Mouse (Mus musculus) heart, postnatal 0 days (tissue): ENCODE data around the gene Nkx3-2. TPM values are rescaled to one million over a fixed set of nuclear protein-coding genes. Genes with fewer than 3 reads are reported as not detected.

Source experiments
- ATAC-seq: fragments of 200-750 bp; cut with Nextera tagmentation; 2 replicates; pipeline ENCODE4 v1.8.0; 2017; ENCODE audit warnings: low read depth, moderate number of reproducible peaks, moderate library complexity; ENCODE audit not compliant: insufficient read depth
- DNase-seq: peaks from one replicate; pipeline ENCODE4 v3.0.0-alpha.2; 2016; ENCODE audit warnings: low spot score
- H3K27ac ChIP-seq: fragments of 300-500 bp; sonication (generic); 2 replicates; pipeline ENCODE4 v1.5.1; 2014; ENCODE audit warnings: low read depth, mild to moderate bottlenecking
- H3K27me3 ChIP-seq: fragments of 300-500 bp; sonication (generic); 2 replicates; pipeline ENCODE4 v1.6.1; 2014; ENCODE audit warnings: low read length, mixed read lengths; ENCODE audit not compliant: control insufficient read depth, insufficient read depth
- H3K36me3 ChIP-seq: fragments of 300-500 bp; sonication (generic); replicated peaks from 2 replicates; pipeline ENCODE4 v1.6.1; 2014; ENCODE audit warnings: low read length, mixed read lengths; ENCODE audit not compliant: control insufficient read depth, insufficient read depth
- H3K4me1 ChIP-seq: fragments of 300-500 bp; sonication (generic); 2 replicates; pipeline ENCODE4 v1.6.1; 2014; ENCODE audit warnings: antibody characterized with exemption; ENCODE audit not compliant: control insufficient read depth, insufficient read depth
- H3K4me2 ChIP-seq: fragments of 300-500 bp; sonication (generic); 2 replicates; pipeline ENCODE4 v1.6.1; 2014; ENCODE audit warnings: low read depth, mild to moderate bottlenecking, low read length, moderate library complexity
- H3K4me3 ChIP-seq: fragments of 300-500 bp; sonication (generic); 2 replicates; pipeline ENCODE4 v1.5.1; 2014; ENCODE audit warnings: low read depth, low read length
- H3K9ac ChIP-seq: fragments of 300-500 bp; sonication (generic); replicated peaks from 2 replicates; pipeline ENCODE4 v1.6.1; 2014; ENCODE audit warnings: low read depth, low read length, mixed read lengths
- H3K9me3 ChIP-seq: fragments of 300-500 bp; sonication (generic); replicated peaks from 2 replicates; pipeline ENCODE4 v1.6.1; 2016; ENCODE audit warnings: low read length; ENCODE audit not compliant: control insufficient read depth
- CTCF ChIP-seq: IDR thresholded peaks from 2 replicates; pipeline ENCODE4 v1.5.1; 2016; ENCODE audit warnings: antibody characterized with exemption, control low read depth, low read depth
- EP300 ChIP-seq: IDR thresholded peaks from 2 replicates; pipeline ENCODE4 v1.6.1; 2016; ENCODE audit warnings: antibody characterized with exemption, low read depth
- whole genome bisulfite sequencing: fragments of 180-500 bp; shearing (Covaris S2); extraction: QIAGEN DNeasy Blood & Tissue Kit; methylation state at CpG from one replicate; pipeline ENCODE4 v1.1.7; 2014; 5-methylcytosine and 5-hydroxymethylcytosine counted together
- polyA plus RNA-seq: library from polyadenylated mRNA; unstranded; fragments of >200 nt; fragmentation: Nextera tagmentation; extraction: Ambion mirVana; gene quantifications from 2 replicates; pipeline ENCODE4 v1.2.1, GENCODE M21; 2015
- total RNA-seq: library from RNA; depleted of rRNA; stranded (reverse); fragments of >200 nt; gene quantifications from 2 replicates; pipeline ENCODE4 v1.2.3, GENCODE M21; 2014; ENCODE audit warnings: low replicate concordance

Nkx3-2 gene
- total and polyA plus RNA-seq, 2 experiments from 2014 or later, result not detected

DNA sequence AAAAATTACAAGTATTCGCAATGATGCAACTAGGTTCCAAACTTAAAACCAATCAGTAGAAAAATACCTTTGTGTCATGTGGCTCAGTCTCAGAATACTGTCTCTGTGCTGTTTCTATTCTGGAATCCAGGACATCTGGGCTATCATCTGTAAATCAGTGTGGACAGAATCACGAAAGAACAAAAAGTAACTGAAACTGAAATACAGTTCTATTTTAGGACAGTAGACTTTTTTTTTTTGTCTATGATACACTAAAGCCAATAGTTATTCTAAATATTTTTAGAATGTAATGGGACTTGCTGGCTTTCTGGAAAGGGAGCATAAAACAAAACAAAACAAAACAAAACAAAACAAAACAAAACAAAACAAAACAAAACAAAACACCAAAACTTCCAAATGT, 40.8 kb upstream of the Nkx3-2 start:
- H3K27me3 ChIP-seq, result no peaks in the 10 kb centered on the region
- no peak overlapping the region for H3K4me2 ChIP-seq
- 82% methylated on average over 2 of the region's 2 CpGs for WGBS
- peaks cover 4% of the 10 kb centered on the region; the same call in 1 of the 2 replicates for H3K4me1 ChIP-seq
- TF ChIP-seq CTCF, result no peak
- no peak for TF ChIP-seq EP300
- H3K27ac ChIP-seq, result no peak overlapping the region
- H3K9me3 ChIP-seq, result no peaks in the 10 kb centered on the region
- H3K4me3 ChIP-seq, result no peak overlapping the region
- no peak overlapping the region for H3K9ac ChIP-seq
- peaks cover 41% of the 10 kb centered on the region for H3K36me3 ChIP-seq
- DNase-seq, result no peak
- no peak for ATAC-seq

- Histone ChIP-seq H3K9me3 (no peaks in the 10 kb centered on the region), H3K4me1 (peaks cover 4% of the 10 kb centered on the region; the same call in 1 of the 2 replicates), H3K4me2 (no peak overlapping the region), H3K27ac (no peak overlapping the region), H3K4me3 (no peak overlapping the region), H3K36me3 (peaks cover 45% of the 10 kb centered on the region), H3K27me3 (no peaks in the 10 kb centered on the region), H3K9ac (no peak overlapping the region)
- 84% methylated on average over 2 of the region's 2 CpGs for WGBS
- ATAC-seq, result no peak
- no peak for DNase-seq
- TF ChIP-seq CTCF, result no peak
- TF ChIP-seq EP300, result no peak
These were observed 40.3 kb upstream of the Nkx3-2 start for GRCm38 (mm10) chr5:41804643-41805042.

- Histone ChIP-seq H3K36me3 (peaks cover 55% of the 10 kb centered on the region), H3K9me3 (no peaks in the 10 kb centered on the region), H3K4me3 (no peak overlapping the region), H3K27me3 (no peaks in the 10 kb centered on the region), H3K9ac (no peak overlapping the region), H3K27ac (no peak overlapping the region), H3K4me1 (no peaks in the 10 kb centered on the region), H3K4me2 (no peak overlapping the region)
- 97% methylated on average over 2 of the region's 2 CpGs for WGBS
- ATAC-seq, result no peak
- TF ChIP-seq EP300 (no peak), CTCF (no peak)
- no peak for DNase-seq
These were observed 37.3 kb upstream of the Nkx3-2 start for GRCm38 (mm10) chr5:41801622-41802021.

- H3K4me3 ChIP-seq, result no peak overlapping the region
- peaks cover 71% of the 10 kb centered on the region for H3K36me3 ChIP-seq
- H3K4me1 ChIP-seq, result no peaks in the 10 kb centered on the region
- H3K9ac ChIP-seq, result no peak overlapping the region
- no peaks in the 10 kb centered on the region for H3K9me3 ChIP-seq
- no peak for DNase-seq
- no peak overlapping the region for H3K4me2 ChIP-seq
- TF ChIP-seq EP300, result no peak
- TF ChIP-seq CTCF, result no peak
- H3K27me3 ChIP-seq, result no peaks in the 10 kb centered on the region
- ATAC-seq, result no peak
- H3K27ac ChIP-seq, result no peak overlapping the region
These were observed 30.1 kb upstream of the Nkx3-2 start for GRCm38 (mm10) chr5:41794434-41794833.

DNA sequence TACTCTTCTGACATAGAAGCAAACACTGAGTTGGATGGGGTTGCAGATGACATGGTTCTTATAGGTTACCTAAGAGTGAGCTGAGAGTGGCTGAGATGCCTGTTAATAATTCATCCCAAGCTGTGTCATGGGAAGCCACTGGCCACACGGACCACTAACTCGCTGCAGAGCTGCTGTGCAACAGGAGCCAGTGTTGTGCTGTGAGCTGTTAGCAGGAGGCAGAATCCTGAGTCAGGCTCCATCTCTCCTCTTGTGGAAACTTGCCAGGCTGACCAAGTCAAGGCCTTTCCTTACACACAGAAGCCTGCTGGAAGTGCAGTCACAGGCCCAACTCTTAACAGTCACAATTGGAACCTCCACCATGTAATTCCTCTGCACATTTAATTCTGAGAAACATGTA, 26.2 kb upstream of the Nkx3-2 start:
- no peak overlapping the region for H3K4me2 ChIP-seq
- H3K27me3 ChIP-seq, result no peaks in the 10 kb centered on the region
- no peak overlapping the region for H3K9ac ChIP-seq
- no peaks in the 10 kb centered on the region for H3K4me1 ChIP-seq
- WGBS, result 88% methylated on average over 2 of the region's 2 CpGs
- TF ChIP-seq CTCF (no peak), EP300 (no peak)
- H3K4me3 ChIP-seq, result no peak overlapping the region
- no peak for ATAC-seq
- DNase-seq, result no peak
- no peak overlapping the region for H3K27ac ChIP-seq
- H3K36me3 ChIP-seq, result peaks cover 85% of the 10 kb centered on the region
- no peaks in the 10 kb centered on the region for H3K9me3 ChIP-seq

DNA sequence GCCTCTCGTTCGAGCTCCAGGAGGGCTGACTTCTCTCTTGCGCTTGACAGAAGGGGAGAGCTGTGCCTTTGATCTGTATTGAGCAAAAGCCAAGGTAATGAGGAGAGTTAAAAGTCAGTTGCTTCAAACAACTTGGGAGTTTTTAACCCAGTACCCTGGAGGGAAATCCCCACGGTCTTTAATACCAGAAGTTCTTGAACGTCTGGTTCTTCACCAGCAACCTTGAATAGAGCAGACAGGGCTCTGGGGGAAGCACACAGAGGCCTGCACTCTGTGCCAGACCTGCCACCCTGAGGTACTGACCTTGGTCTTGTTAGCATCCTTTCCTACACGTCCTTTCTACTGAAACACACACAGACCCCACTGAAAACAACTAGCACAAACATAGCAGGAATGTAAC, 24.6 kb upstream of the Nkx3-2 start:
- Histone ChIP-seq H3K4me2 (no peak overlapping the region), H3K36me3 (peaks cover 75% of the 10 kb centered on the region), H3K9me3 (no peaks in the 10 kb centered on the region), H3K4me1 (no peaks in the 10 kb centered on the region), H3K9ac (no peak overlapping the region), H3K27ac (no peak overlapping the region), H3K4me3 (no peak overlapping the region), H3K27me3 (no peaks in the 10 kb centered on the region)
- TF ChIP-seq CTCF (no peak), EP300 (no peak)
- 74% methylated on average over 6 of the region's 6 CpGs for WGBS
- DNase-seq (no peak), ATAC-seq (no peak)
